Mouse (Mus musculus): ENCODE results near the gene Vmn2r117.
"Not testable (repeated sequence)": the region's sequence is repeated elsewhere in the genome, so short reads cannot be mapped to it uniquely, and the experiment has no call there.

DNA sequence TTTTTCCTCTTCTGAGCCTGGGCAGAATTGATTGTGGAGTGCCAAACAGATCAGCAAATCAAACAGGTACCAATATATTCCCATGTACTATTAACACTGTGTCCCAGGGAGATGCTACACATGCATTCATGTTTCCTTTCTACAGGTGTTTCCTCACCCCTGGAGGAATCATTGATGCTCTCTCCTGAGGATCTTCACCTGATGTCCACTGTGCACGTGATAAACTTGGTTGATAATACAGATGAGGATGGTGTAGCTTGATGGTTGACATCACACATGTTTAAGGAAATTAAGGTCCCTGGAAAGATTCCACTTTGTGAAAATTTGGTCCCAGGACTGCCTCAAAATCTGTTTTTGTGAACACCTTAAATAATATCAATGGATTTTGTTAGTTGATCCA, at the start of gene Vmn2r117:
- not testable (repeated sequence) for TF ChIP-seq CTCF, EP300 (IDR thresholded peaks at IDR 0.05; ENCODE audit: low read depth)

Data from heart, postnatal 0 days (tissue).